Mouse (Mus musculus) lung, adult 2 months (tissue): ENCODE results near the gene 6030408B16Rik.

Experiments
- CTCF ChIP-seq: fragments of 200-500 bp; IDR thresholded peaks from 2 replicates; pipeline ENCODE4 v1.5.1; 2011; ENCODE audit warnings: mild to moderate bottlenecking, low read length, control low read depth; ENCODE audit not compliant: insufficient read depth
- POLR2A ChIP-seq: fragments of 200-500 bp; IDR thresholded peaks from 2 replicates; pipeline ENCODE4 v1.6.1; 2011; ENCODE audit warnings: low read depth, mild to moderate bottlenecking, control low read depth, low read length, borderline replicate concordance; ENCODE audit errors: extremely low read depth

DNA sequence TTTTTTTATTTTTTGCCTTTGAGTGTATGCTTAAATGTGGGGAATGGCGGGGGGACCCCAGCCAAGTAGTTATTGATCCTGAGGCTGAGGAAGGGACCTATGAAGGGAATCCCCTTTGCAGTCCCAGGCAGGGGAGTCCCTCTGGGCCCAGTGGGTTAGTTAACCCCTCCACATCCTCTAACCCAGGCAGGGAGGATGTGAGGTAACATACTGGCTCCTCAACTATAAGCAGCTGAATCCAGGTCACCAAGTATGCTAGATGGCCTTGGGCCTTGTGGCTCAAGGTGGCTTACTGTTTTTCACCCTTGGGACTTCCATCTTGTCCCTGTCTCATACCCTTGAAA lies 45.9 kb upstream of the 6030408B16Rik start:
- TF ChIP-seq CTCF (no peak), POLR2A (no peak)
